Mouse (Mus musculus): Measurements from ENCODE around the gene Gm45234. TPM values are rescaled to one million over a fixed set of nuclear protein-coding genes. Genes with fewer than 3 reads are reported as not detected.

The Gm45234 gene
- polyA plus RNA-seq, 1 experiment, result not detected

DNA sequence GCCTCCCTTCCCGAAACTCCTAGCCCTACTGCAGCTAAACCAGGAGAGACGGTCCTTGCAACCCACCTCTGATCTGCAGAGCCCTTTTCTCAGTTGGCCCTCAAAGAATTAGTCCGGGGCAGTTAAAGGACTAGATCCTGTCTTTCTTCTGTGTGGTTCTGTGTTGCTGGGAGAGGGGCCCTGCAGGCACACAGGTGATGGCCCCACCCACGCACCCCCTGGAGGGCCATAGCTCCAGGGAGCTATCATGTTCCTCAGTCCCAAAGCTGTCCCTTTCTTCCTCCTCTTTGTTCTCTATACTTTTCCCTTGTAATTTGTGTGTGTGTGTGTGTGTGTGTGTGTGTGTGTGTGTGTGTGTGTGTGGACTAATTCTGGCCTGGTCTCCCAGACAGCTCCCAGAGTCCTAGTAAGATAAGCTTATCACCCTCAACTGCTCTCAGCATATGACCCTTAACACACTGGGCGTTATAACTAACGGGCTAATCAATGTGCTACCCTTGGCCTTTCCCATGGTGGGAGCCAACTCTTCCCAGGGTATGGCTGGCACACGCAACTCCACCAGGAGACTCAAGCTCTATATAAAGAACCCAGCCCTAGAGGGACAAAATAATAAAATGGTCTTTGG is 36.4 kb downstream of the Gm45234 start:
- TF ChIP-seq MYOD1 (IDR thresholded peaks at IDR 0.05; ENCODE audit: control insufficient read depth in 1 of 3, insufficient read length in 2 of 3, low read depth in 2 of 3), result no peak
- TF ChIP-seq POLR2A (IDR thresholded peaks at IDR 0.05; ENCODE audit: insufficient read length, low read depth), result no peak
- TF ChIP-seq CEBPB (IDR thresholded peaks at IDR 0.05; ENCODE audit: insufficient read depth, poor library complexity, severe bottlenecking), result no peak
- no peak for TF ChIP-seq POLR2AphosphoS2 (IDR thresholded peaks at IDR 0.05; ENCODE audit: insufficient read length, low read depth)
- no peak for TF ChIP-seq SRF (IDR thresholded peaks at IDR 0.05; ENCODE audit: control insufficient read depth, insufficient read length, low read depth)
- TF ChIP-seq TCF12 (IDR thresholded peaks at IDR 0.05; ENCODE audit: insufficient read depth, poor library complexity, severe bottlenecking), result no peak
- TF ChIP-seq E2F4 (IDR thresholded peaks at IDR 0.05; ENCODE audit: insufficient read depth), result no peak
- no peak for TF ChIP-seq MAX (IDR thresholded peaks at IDR 0.05; ENCODE audit: low read depth)
- no peak for TF ChIP-seq USF1 (IDR thresholded peaks at IDR 0.05; ENCODE audit: low read depth)
- TF ChIP-seq TCF3 (IDR thresholded peaks at IDR 0.05; ENCODE audit: insufficient read length, low read depth), result no peak
- no peak for TF ChIP-seq REST (IDR thresholded peaks at IDR 0.05; ENCODE audit: insufficient read depth, insufficient read length)
- TF ChIP-seq MYOG (IDR thresholded peaks at IDR 0.05; ENCODE audit: control insufficient read depth in 1 of 3, insufficient read depth in 1 of 3, insufficient read length in 2 of 3, low read depth in 2 of 3), result no peak
- Histone ChIP-seq H3K36me3 (ENCODE audit: control insufficient read depth, insufficient read depth) (peaks cover 18% of the 10 kb centered on the region), H3K4me2 (ENCODE audit: low read depth) (no peak overlapping the region), H3ac (ENCODE audit: control insufficient read depth, insufficient read length) (no peak overlapping the region), H3K79me2 (ENCODE audit: control insufficient read depth, insufficient read depth) (peaks cover 2% of the 10 kb centered on the region), H3K4me3 (no peak overlapping the region), H3K27me3 (ENCODE audit: control insufficient read depth, insufficient read depth, insufficient read length) (no peaks in the 10 kb centered on the region)

DNA sequence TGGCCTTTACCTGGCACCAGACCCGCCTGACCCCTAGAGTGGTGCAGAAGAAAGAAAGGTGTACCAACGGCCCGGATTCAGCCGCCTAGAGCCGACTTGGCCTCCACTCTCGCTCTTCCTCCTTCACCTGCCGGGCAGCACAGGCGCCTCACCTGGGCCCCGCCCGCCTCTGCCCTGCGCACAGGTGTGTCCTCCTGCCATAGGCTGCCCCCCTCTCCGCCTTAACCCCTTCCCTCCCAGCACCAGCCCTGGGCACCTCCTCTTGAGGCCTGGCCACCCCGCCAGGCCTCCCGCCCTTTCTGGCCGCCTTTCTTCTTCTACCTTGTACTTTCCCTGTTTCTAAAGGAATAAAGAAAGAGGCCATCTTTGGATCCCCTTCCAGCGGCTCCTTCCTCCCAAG is 37.1 kb downstream of the Gm45234 start:
- TF ChIP-seq E2F4 (IDR thresholded peaks at IDR 0.05; ENCODE audit: insufficient read depth) (no peak), POLR2AphosphoS2 (IDR thresholded peaks at IDR 0.05; ENCODE audit: insufficient read length, low read depth) (no peak), MYOG (IDR thresholded peaks at IDR 0.05; ENCODE audit: control insufficient read depth in 1 of 3, insufficient read depth in 1 of 3, insufficient read length in 2 of 3, low read depth in 2 of 3) (no peak), POLR2A (IDR thresholded peaks at IDR 0.05; ENCODE audit: insufficient read length, low read depth) (no peak), REST (IDR thresholded peaks at IDR 0.05; ENCODE audit: insufficient read depth, insufficient read length) (no peak), SRF (IDR thresholded peaks at IDR 0.05; ENCODE audit: control insufficient read depth, insufficient read length, low read depth) (no peak), CEBPB (IDR thresholded peaks at IDR 0.05; ENCODE audit: insufficient read depth, poor library complexity, severe bottlenecking) (no peak), TCF12 (IDR thresholded peaks at IDR 0.05; ENCODE audit: insufficient read depth, poor library complexity, severe bottlenecking) (no peak), USF1 (IDR thresholded peaks at IDR 0.05; ENCODE audit: low read depth) (no peak), MYOD1 (IDR thresholded peaks at IDR 0.05; ENCODE audit: control insufficient read depth in 1 of 3, insufficient read length in 2 of 3, low read depth in 2 of 3) (no peak), TCF3 (IDR thresholded peaks at IDR 0.05; ENCODE audit: insufficient read length, low read depth) (no peak), MAX (IDR thresholded peaks at IDR 0.05; ENCODE audit: low read depth) (no peak)
- no peak overlapping the region for H3K4me3 ChIP-seq
- no peak overlapping the region for H3ac ChIP-seq (ENCODE audit: control insufficient read depth, insufficient read length)
- no peaks in the 10 kb centered on the region for H3K27me3 ChIP-seq (ENCODE audit: control insufficient read depth, insufficient read depth, insufficient read length)
- peaks cover 22% of the 10 kb centered on the region for H3K36me3 ChIP-seq (ENCODE audit: control insufficient read depth, insufficient read depth)
- H3K79me2 ChIP-seq (ENCODE audit: control insufficient read depth, insufficient read depth), result peaks cover 9% of the 10 kb centered on the region
- H3K4me2 ChIP-seq (ENCODE audit: low read depth), result no peak overlapping the region

DNA sequence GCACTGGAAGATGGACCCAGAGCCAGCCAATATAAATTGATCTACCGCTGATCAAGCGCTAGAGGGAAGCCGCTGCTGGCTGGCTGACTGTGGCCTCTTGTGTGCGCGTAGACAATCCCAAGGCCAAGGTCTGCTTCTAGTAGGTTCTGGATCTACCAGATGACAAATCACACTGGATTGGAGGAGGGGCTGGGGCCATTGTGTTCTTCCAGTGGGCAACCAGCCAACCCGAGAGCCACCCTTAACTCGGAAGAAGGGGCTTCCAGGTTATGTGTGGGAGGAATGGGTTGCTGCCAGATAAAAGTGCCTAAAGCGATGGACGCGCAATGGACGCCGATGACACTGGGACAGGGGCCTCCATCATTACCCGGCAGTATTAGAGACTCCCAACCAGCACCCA is 37.9 kb downstream of the Gm45234 start:
- Histone ChIP-seq H3K27me3 (ENCODE audit: control insufficient read depth, insufficient read depth, insufficient read length) (no peaks in the 10 kb centered on the region), H3K4me3 (no peak overlapping the region), H3ac (ENCODE audit: control insufficient read depth, insufficient read length) (no peak overlapping the region), H3K4me2 (ENCODE audit: low read depth) (no peak overlapping the region), H3K36me3 (ENCODE audit: control insufficient read depth, insufficient read depth) (peaks cover 22% of the 10 kb centered on the region), H3K79me2 (ENCODE audit: control insufficient read depth, insufficient read depth) (peaks cover 17% of the 10 kb centered on the region)
- TF ChIP-seq POLR2A (IDR thresholded peaks at IDR 0.05; ENCODE audit: insufficient read length, low read depth) (no peak), REST (IDR thresholded peaks at IDR 0.05; ENCODE audit: insufficient read depth, insufficient read length) (no peak)

DNA sequence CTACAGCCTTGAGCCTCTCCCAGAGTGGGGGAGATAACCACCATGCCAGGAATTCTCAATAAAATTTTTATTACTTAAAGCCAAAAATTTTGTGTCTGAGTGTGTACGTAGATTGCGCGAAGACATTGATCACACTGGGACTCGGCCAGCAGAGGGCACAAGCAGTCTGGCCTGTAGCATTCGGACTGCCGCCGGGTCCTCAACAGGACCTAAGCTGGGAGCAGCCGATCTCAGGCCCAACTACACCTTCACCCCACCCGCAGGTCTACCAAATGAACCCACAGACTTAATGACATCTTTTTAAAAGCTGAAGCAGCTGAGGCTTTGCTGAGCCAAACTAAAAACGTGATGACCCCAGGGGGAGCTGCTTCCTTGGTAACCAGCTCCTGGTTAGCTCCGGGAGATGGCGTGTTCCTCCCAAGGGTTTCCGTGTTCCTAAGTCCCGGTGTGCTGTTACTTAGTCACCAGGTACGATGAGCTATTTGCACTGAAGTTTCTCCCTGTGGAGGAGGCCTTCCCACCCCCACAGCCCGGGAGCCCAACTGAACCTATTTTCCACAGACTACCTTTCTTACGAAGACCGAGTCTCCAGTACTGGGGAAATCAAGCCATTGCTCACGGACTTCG is 38.8 kb downstream of the Gm45234 start:
- H3ac ChIP-seq (ENCODE audit: control insufficient read depth, insufficient read length), result no peak overlapping the region
- no peak for TF ChIP-seq E2F4 (IDR thresholded peaks at IDR 0.05; ENCODE audit: insufficient read depth)
- TF ChIP-seq POLR2AphosphoS2 (IDR thresholded peaks at IDR 0.05; ENCODE audit: insufficient read length, low read depth), result no peak
- no peak for TF ChIP-seq TCF12 (IDR thresholded peaks at IDR 0.05; ENCODE audit: insufficient read depth, poor library complexity, severe bottlenecking)
- TF ChIP-seq CEBPB (IDR thresholded peaks at IDR 0.05; ENCODE audit: insufficient read depth, poor library complexity, severe bottlenecking), result no peak
- TF ChIP-seq MAX (IDR thresholded peaks at IDR 0.05; ENCODE audit: low read depth), result no peak
- TF ChIP-seq TCF3 (IDR thresholded peaks at IDR 0.05; ENCODE audit: insufficient read length, low read depth), result no peak
- TF ChIP-seq USF1 (IDR thresholded peaks at IDR 0.05; ENCODE audit: low read depth), result no peak
- TF ChIP-seq POLR2A (IDR thresholded peaks at IDR 0.05; ENCODE audit: insufficient read length, low read depth), result no peak
- no peak for TF ChIP-seq MYOD1 (IDR thresholded peaks at IDR 0.05; ENCODE audit: control insufficient read depth in 1 of 3, insufficient read length in 2 of 3, low read depth in 2 of 3)
- TF ChIP-seq REST (IDR thresholded peaks at IDR 0.05; ENCODE audit: insufficient read depth, insufficient read length), result no peak
- no peak overlapping the region for H3K4me2 ChIP-seq (ENCODE audit: low read depth)

More for the DNA sequence above, 38.8 kb downstream of the Gm45234 start:
- H3K36me3 ChIP-seq (ENCODE audit: control insufficient read depth, insufficient read depth), result peaks cover 22% of the 10 kb centered on the region
- H3K79me2 ChIP-seq (ENCODE audit: control insufficient read depth, insufficient read depth), result peaks cover 23% of the 10 kb centered on the region
- no peak overlapping the region for H3K4me3 ChIP-seq
- H3K27me3 ChIP-seq (ENCODE audit: control insufficient read depth, insufficient read depth, insufficient read length), result no peaks in the 10 kb centered on the region

All from myocyte (in vitro differentiated cells).